Mouse (Mus musculus) brain, adult 2 months (tissue): ENCODE data around the gene Fam71f2.

Experiments used
- DNase-seq: peaks from one replicate; pipeline ENCODE4 v3.0.0; 2011; ENCODE audit warnings: low read depth, low spot score

Fam71f2 gene

DNA sequence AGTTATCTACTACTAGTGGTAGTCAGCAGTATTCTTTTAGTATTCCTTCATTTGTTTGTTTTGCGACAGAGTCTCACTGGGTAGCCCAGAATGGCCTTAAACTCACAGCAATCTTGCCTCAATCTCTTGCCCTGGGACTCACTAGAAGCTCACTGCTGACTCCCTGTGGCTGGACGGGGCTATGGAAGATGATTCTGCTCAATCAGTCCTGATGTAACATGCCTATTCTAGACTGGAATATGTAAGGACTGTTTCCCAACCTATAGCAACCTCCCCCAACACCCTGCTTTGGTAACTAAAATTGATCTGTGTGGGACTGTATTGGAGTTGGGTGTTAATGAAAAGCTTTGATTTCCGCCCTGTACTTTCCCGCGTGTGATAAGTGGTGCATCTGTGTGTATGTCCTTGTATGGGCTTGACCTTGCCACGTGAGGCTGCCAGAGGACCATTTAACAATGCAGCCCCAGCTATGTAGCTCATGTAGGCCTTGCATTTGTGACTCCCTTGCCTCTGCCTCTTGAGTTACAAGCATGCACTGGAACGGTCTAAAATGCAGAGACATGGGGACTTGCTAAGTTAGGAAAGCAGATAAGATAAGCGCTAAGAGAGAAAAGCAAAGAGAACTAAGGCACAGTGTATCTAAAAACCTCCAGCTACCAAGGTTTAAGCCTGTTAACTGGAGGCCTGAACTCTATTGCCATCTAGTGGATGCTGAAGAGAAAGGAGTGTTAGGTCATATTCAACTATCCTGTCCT, 703 bp upstream of the Fam71f2 start:
- peak; percentile 87 for DNase-seq

DNA sequence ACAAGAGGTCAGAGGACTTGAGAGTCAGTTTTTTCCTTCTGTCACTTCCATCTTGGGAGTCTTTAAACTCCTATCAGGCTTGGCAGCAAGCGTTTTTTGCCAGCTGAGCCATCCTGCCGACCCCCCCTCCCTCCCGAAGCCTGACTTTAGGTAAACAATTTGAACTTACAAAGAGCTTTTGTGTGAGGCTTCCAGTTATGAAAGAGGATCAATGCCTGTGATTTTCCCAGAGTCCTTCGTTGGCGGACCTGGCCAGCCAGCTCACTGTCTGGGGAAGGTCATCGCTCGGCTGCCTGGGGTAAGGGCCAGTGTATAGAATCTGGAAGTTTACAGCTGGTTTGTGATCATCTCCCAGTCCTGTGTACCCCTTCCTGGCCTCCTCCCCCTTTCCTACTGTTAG, 1.3 kb downstream of the Fam71f2 start:
- DNase-seq: no peak

GRCm38 (mm10) chr6:29286870-29287269, 7.5 kb downstream of the Fam71f2 start:
- DNase-seq: no peak

DNA sequence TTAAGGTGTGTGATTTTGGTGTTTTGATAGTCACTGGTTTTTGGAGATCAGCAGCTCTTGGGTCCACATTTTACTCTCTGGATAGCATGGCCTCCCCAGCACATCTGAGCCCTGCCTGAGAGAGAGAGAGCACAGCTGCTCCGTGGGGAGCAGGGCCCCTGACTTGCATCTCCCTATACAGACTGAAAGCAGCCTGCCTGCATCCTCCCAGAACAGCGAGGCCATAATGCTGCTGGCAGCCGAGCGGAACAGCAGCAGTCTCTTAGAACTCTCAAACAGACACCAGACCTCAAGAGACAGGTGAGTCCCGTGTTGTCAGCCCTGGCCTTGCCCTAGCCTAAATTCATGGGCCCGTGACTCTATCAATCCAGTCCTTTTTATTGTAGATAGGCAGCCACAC, 8.1 kb downstream of the Fam71f2 start:
- no peak for DNase-seq

- DNase-seq: no peak
Measured at GRCm38 (mm10) chr6:29287944-29288343, 8.6 kb downstream of the Fam71f2 start.

DNA sequence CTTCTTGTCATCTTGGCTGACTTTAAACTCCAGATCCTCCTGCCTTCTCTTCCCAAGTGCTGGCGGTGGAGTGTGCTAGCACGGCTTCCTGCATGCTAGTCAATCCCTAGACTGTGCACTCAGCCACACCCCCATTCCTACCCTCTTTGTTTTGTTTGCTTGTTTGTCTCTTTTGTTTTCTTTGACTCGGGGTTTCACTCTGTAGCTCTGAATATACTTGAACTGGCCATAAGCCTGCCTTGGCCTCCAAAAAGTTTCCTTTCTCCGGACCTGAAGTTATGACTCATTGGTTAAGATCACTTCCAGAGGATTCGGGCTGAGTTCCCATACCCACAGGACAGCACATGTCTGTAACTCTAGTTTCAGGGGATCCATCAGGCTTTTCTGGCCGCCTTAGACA, 9.3 kb downstream of the Fam71f2 start:
- DNase-seq: no peak

GRCm38 (mm10) chr6:29299112-29299511, 19.7 kb downstream of the Fam71f2 start:
- DNase-seq: no peak

GRCm38 (mm10) chr6:29303251-29303650, 23.9 kb downstream of the Fam71f2 start:
- DNase-seq: no peak

GRCm38 (mm10) chr6:29303726-29304125, 24.3 kb downstream of the Fam71f2 start:
- peak; percentile 8 for DNase-seq

GRCm38 (mm10) chr6:29305462-29305861, 26.1 kb downstream of the Fam71f2 start:
- DNase-seq: no peak

GRCm38 (mm10) chr6:29308846-29309605, 29.6 kb downstream of the Fam71f2 start:
- no peak for DNase-seq

DNA sequence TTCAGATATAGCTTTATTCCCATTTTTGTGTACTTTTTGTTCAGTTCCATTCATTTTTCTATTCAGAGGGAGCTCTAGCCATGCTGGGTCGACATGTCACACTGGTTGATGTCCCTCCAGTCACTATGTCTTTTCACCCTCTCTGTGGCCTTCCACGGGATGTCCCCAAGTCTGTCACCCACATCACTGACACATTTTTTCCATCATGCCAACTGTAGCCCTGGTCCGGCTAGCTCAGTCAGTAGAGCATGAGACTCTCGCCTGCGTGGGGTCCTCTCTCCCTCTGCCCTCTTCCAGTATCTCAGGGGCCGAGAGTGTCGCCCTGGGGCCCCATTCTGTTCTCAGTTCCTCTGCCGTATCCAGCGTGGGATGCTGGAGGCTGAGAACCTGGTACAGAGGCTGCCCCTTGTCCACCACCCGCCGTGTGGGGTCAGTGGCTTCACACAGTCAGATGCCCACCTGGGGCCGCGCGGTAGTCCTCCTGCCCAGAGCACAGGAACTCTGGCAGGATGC, 34.4 kb downstream of the Fam71f2 start:
- no peak for DNase-seq

DNA sequence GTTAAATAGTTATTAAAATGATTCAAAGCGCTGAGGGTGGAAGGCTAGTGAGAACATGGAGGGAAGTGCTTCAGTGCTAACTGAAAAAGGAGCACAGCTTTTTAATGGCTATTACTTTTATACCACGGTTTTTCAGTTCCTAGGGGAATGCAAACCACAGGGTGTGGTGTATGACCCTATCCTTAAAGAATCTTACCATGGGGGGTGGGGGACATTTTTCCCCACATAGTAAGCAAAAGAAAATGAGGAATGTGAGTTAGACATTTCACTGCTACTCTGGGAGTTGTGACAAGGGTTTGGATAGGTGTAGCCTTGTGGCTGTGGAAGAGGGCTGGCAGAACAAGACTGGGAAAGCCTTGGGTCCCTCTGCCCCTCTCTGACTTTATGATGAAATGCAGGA, 37.9 kb downstream of the Fam71f2 start:
- DNase-seq: no peak

GRCm38 (mm10) chr6:29317941-29318340, 38.5 kb downstream of the Fam71f2 start:
- DNase-seq: peak; percentile 45

DNA sequence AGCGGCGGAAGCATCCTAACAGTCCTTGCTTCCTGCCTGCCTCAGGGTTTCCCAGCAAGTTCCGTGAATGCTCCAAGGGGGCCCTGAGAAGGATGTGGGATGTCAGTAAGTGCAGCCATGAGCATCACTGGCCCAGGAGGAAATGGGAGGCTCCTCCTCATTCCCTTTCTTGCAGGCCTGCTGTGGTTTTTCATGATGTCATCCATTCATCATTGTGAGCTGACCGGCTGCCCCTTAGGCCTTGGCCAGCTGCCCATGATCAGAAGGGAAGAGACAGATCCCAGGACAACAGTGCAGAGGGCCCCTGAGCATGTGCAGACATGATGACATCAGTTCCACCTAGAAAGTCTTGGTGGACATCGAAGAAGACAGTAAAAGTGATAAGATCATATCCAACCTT, 39.5 kb downstream of the Fam71f2 start, which contains the start of gene Fam71f1:
TSS of gene Fam71f1 (plus strand) at position 262 of the 400 bp plus-strand sequence.
- peak; percentile 24 for DNase-seq

DNA sequence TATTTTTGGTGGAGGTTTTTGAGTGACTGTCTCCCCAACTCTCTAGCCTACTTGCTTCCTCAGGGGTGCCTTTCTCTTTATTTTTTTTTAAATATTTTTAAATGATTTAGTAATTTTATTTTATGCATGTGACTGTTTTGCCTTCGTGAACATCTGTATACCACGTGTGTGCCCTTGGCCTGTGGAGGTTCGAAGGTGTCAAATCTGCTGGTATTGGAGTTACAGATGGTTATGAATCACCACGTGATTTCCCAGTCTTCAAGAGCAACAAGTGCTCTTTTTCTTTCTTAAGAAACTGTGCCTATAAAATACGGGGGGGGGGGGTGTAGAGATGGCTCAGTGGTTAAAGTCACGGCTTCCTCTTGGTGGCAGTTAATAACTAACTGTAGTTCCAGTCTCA, 42.2 kb downstream of the Fam71f2 start:
- no peak for DNase-seq

- DNase-seq: no peak
Measured at GRCm38 (mm10) chr6:29322147-29322546, 42.8 kb downstream of the Fam71f2 start.

DNA sequence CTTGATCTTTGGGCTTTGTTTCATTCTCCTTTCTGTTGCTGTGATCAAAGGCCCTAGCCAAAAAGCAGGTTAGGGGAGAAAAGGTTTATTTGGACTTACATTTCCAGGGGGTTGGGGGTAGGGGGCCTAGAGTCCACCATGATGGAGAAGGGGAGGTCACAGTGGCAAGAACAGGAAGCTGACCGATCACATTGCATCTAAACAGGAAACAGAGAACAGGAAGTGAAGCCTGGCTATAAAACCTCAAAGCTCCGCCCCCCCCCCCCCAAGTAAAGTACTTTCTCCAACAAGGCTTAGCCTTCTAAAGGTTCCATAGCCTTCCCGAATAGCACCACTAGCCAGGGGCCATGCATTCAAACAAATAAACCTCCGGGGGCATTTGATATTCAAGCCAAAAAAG, 43.3 kb downstream of the Fam71f2 start:
- DNase-seq: no peak

GRCm38 (mm10) chr6:29326961-29327360, 47.6 kb downstream of the Fam71f2 start:
- no peak for DNase-seq

DNA sequence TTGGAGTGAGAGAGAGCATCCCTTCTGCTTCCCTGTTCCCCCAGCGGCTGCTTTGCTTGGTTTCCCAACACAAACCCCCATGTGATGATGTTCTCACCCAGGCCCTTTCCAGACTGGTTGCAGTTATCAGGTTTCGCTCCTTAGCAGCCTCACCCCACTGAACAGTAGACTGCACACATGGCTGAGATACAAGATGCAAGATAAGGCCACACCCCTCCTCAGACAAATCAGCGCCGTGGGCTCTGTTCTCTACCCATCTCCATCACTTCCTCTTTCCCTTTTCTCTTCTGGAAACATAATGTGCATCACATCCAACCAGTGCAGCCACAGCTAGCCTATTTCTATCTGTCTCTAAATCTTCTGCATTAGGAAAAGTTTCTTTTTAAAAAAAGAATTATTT, 50.1 kb downstream of the Fam71f2 start:
- no peak for DNase-seq
